23 mouse cellular contexts compared by ENCODE assay signal in the genomic region with DNA sequence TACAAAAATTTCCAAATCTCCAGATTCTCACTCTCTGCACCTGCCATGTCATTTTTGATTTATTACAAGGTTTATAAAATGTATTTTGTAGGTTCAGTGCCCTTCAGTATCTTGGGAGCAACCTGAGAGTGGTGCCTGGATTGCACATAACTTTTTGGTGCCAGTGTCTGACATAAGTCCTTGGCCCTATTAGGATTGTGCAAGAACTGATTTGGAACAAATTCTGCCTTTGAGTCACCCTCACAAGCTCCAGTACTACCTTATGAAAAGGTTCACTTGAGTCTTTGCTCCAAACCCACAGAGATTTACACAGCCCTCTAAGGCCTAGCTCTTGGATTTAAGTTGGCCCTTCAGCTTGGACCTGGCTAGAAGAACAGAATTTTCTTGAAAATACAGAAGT. TPM values are rescaled to one million over a fixed set of nuclear protein-coding genes. Genes with fewer than 3 reads are reported as not detected.
"Had no signal": no experiment of that assay in that cellular context is flagged by ENCODE, and none has a peak within 500 bp of the region (broad histone marks: within the 10 kb centered on the region; RNA-seq: fewer than 3 reads in every experiment).

A gene (plus strand): TSS at position 151 of the 400 bp plus-strand sequence.

- H3K4me2 ChIP-seq: neural tube, embryonic 15.5 days; stomach, embryonic 15.5 days had no signal

- H3K4me1 ChIP-seq: neural tube, embryonic 15.5 days; stomach, embryonic 15.5 days had no signal

- H3K9ac ChIP-seq: neural tube, embryonic 15.5 days; stomach, embryonic 15.5 days had no signal

- DNase-seq: retina, postnatal 1 day; right cerebral cortex, adult 18-20 months; right cerebral cortex, postnatal 14 days; right cerebral cortex, postnatal 25 days; right cerebral cortex, postnatal 4 days; spleen, adult 18-20 months; thymus, adult 18-20 months; thymus, adult 2 months; thymus, postnatal 14 days; thymus, postnatal 25 days; thymus, postnatal 36 days; thymus, postnatal 4 days had no signal

- H3K36me3 ChIP-seq: neural tube, embryonic 15.5 days; stomach, embryonic 15.5 days had no signal

- H3K27me3 ChIP-seq: neural tube, embryonic 15.5 days; stomach, embryonic 15.5 days had no signal

- H3K27ac ChIP-seq: neural tube, embryonic 15.5 days; stomach, embryonic 15.5 days; stomach, postnatal 0 days had no signal

- H3K9me3 ChIP-seq: neural tube, embryonic 15.5 days; stomach, embryonic 15.5 days had no signal

- H3K4me3 ChIP-seq: neural tube, embryonic 15.5 days; stomach, embryonic 15.5 days had no signal

RNA-seq across cellular contexts. Expression of the gene that starts here (rescaled TPM):
- total RNA-seq: neutrophil, adult 5-6 weeks had no signal
- polyA plus RNA-seq: neural tube, embryonic 14.5 days; neural tube, embryonic 15.5 days; small intestine, adult 2 months; spleen, adult 2 months; stomach, embryonic 14.5 days; stomach, embryonic 15.5 days; stomach, embryonic 16.5 days; stomach, postnatal 0 days; thymus, adult 2 months; thymus, postnatal 0 days; urinary bladder, adult 2 months had no signal
